Mouse (Mus musculus) liver, adult 2 months (tissue): ENCODE results near the gene Moap1. TPM values are rescaled to one million over a fixed set of nuclear protein-coding genes. Genes with fewer than 3 reads are reported as not detected.

Experiments
- DNase-seq: peaks from one replicate; pipeline ENCODE4 v3.0.0-alpha.2; 2011; ENCODE audit warnings: low read depth, low spot score; ENCODE audit errors: extremely low read depth
- H3K27ac ChIP-seq: fragments of 200-500 bp; replicated peaks from 2 replicates; pipeline ENCODE4 v1.5.1; 2012; ENCODE audit warnings: low read depth, mild to moderate bottlenecking, control low read depth, inconsistent platforms, low read length; ENCODE audit not compliant: insufficient read depth
- H3K27me3 ChIP-seq: fragments of 200-500 bp; 2 replicates; pipeline ENCODE4 v1.6.1; 2012; ENCODE audit warnings: mild to moderate bottlenecking, moderate library complexity, low read length, inconsistent platforms; ENCODE audit not compliant: control insufficient read depth, insufficient read depth
- H3K36me3 ChIP-seq: fragments of 200-500 bp; 2 replicates; pipeline ENCODE4 v1.6.1; 2012; ENCODE audit warnings: low read length, inconsistent platforms; ENCODE audit not compliant: control insufficient read depth, insufficient read depth
- H3K4me1 ChIP-seq: fragments of 200-500 bp; 2 replicates; pipeline ENCODE4 v1.6.1; 2011; ENCODE audit warnings: low read length; ENCODE audit not compliant: control insufficient read depth, insufficient read depth
- H3K4me3 ChIP-seq: fragments of 200-500 bp; 2 replicates; pipeline ENCODE4 v1.5.1; 2011; ENCODE audit warnings: low read depth, mild to moderate bottlenecking, control low read depth, low read length, moderate library complexity; ENCODE audit not compliant: insufficient read depth
- H3K79me2 ChIP-seq: fragments of 200-500 bp; 2 replicates; pipeline ENCODE4 v1.6.1; 2012; ENCODE audit warnings: inconsistent platforms, mild to moderate bottlenecking, low read length, moderate library complexity; ENCODE audit not compliant: control insufficient read depth, insufficient read depth
- H3K9ac ChIP-seq: fragments of 200-500 bp; 2 replicates; pipeline ENCODE4 v1.6.1; 2012; ENCODE audit warnings: low read depth, mild to moderate bottlenecking, control low read depth, inconsistent platforms, low read length
- CTCF ChIP-seq: fragments of 200-500 bp; IDR thresholded peaks from 2 replicates; pipeline ENCODE4 v1.5.1; 2011; ENCODE audit warnings: low read depth, low read length, control low read depth
- POLR2A ChIP-seq: fragments of 200-500 bp; IDR thresholded peaks from 2 replicates; pipeline ENCODE4 v1.6.1; 2011; ENCODE audit warnings: low read length, control low read depth; ENCODE audit not compliant: insufficient read depth; ENCODE audit errors: extremely low read depth
- WGBS: fragments of 180-500 bp; shearing (Covaris S2); methylation state at CpG from one replicate; pipeline ENCODE4 v1.1.7; 2018; 5-methylcytosine and 5-hydroxymethylcytosine counted together
- polyA plus RNA-seq: library from polyadenylated mRNA; depleted of rRNA; stranded (reverse); fragments of >200 nt; gene quantifications from 2 replicates; pipeline ENCODE4 v1.2.3, GENCODE M21; 2012
- total RNA-seq: library from RNA; depleted of rRNA; stranded (reverse); fragments of >200 nt; gene quantifications from 2 replicates; pipeline ENCODE4 v1.2.3, GENCODE M21; 2014

Gene Moap1
- total and polyA plus RNA-seq, 2 experiments, result 0.15 to 1.0 TPM

DNA sequence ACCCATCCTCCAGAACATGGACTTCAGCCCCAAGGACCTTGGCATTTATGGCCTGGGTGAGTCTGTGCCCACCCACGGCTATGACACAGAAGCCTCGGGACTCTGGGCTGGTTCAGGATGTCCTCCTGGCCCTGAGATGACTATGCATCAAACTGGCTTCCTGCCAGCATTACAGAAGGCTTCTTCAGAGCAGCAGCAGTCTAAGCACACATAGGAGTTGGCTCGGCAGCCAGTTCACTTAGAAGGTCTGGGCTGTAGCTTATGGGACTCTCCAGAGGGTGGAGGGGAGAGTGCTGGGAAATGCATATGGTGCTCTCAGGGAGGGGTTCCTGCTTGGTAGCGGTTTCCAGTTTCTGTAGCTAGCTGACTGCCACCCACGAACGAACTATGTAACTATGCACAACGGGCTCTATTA is 17.7 kb downstream of the Moap1 start:
- TF ChIP-seq POLR2A (no peak), CTCF (no peak)
- WGBS, result 72% methylated on average over 7 of the region's 7 CpGs

GRCm38 (mm10) chr12:102725146-102725545 is 18.3 kb downstream of the Moap1 start:
- H3K79me2 ChIP-seq, result no peaks in the 10 kb centered on the region
- TF ChIP-seq POLR2A (no peak), CTCF (no peak)
- no peak for DNase-seq
- H3K4me1 ChIP-seq, result no peaks in the 10 kb centered on the region
- H3K4me3 ChIP-seq, result no peak overlapping the region
- no peak overlapping the region for H3K27ac ChIP-seq
- H3K36me3 ChIP-seq, result no peaks in the 10 kb centered on the region
- 90% methylated on average over 6 of the region's 6 CpGs for WGBS
- no peak overlapping the region for H3K9ac ChIP-seq
- no peaks in the 10 kb centered on the region for H3K27me3 ChIP-seq

More for the DNA sequence above, 17.7 kb downstream of the Moap1 start:
- H3K9ac ChIP-seq, result no peak overlapping the region
- H3K4me3 ChIP-seq, result no peak overlapping the region
- no peaks in the 10 kb centered on the region for H3K36me3 ChIP-seq
- no peaks in the 10 kb centered on the region for H3K4me1 ChIP-seq
- no peak overlapping the region for H3K27ac ChIP-seq
- H3K79me2 ChIP-seq, result no peaks in the 10 kb centered on the region
- H3K27me3 ChIP-seq, result no peaks in the 10 kb centered on the region
- DNase-seq, result no peak

DNA sequence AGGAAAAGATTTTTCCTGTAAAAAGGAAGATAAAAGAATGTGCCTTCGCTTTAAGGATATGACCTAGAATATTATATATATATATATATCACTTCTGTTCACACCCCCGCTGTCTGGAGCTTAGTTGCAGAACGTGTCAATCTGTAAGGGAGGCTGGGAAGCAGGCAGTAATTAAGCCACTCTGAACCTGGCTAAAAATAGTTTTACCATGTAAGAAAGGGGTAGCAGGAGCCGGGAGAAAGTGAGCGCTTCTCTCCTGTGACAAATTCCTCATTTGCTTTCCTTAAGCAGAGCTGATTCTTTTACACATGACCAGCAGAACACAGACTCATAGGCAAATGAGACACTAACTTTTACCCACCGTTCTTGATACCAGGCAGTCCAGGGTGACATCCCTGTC is 19.6 kb downstream of the Moap1 start:
- no peaks in the 10 kb centered on the region for H3K79me2 ChIP-seq
- H3K27me3 ChIP-seq, result no peaks in the 10 kb centered on the region
- DNase-seq, result no peak
- WGBS, result 80% methylated on average over 6 of the region's 6 CpGs
- no peaks in the 10 kb centered on the region for H3K4me1 ChIP-seq
- no peak overlapping the region for H3K27ac ChIP-seq
- no peak overlapping the region for H3K9ac ChIP-seq
- H3K36me3 ChIP-seq, result no peaks in the 10 kb centered on the region
- TF ChIP-seq POLR2A (no peak), CTCF (no peak)
- no peak overlapping the region for H3K4me3 ChIP-seq

DNA sequence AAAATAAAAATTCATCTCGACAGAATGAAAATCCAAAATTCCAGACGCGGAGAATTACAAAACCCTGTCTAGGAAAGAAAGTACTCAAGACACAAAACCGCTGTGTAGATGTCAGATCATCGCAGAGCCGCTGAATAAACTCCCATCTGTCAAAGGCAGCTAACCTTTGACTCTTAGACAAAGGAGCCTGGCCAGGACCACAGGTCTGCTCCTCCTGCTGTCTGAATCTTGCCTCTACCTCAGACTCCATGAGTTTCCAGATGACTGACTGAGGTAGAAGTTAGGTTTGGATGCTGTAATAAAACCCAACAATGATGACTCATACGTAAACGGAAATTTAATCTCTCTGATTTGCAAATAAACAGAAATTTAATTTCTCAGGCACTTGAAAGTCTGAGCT is 20.5 kb downstream of the Moap1 start:
- Histone ChIP-seq H3K27ac (no peak overlapping the region), H3K9ac (no peak overlapping the region), H3K79me2 (no peaks in the 10 kb centered on the region), H3K4me1 (no peaks in the 10 kb centered on the region), H3K36me3 (no peaks in the 10 kb centered on the region), H3K27me3 (no peaks in the 10 kb centered on the region), H3K4me3 (no peak overlapping the region)
- 79% methylated on average over 8 of the region's 8 CpGs for WGBS
- DNase-seq, result no peak
- TF ChIP-seq POLR2A, result no peak
- TF ChIP-seq CTCF, result no peak

- no peak for TF ChIP-seq CTCF
- TF ChIP-seq POLR2A, result no peak
- no peak overlapping the region for H3K9ac ChIP-seq
- H3K36me3 ChIP-seq, result no peaks in the 10 kb centered on the region
- no peak for DNase-seq
- no peak overlapping the region for H3K27ac ChIP-seq
- H3K79me2 ChIP-seq, result no peaks in the 10 kb centered on the region
- 80% methylated on average over 11 of the region's 11 CpGs for WGBS
- no peaks in the 10 kb centered on the region for H3K4me1 ChIP-seq
- H3K27me3 ChIP-seq, result no peaks in the 10 kb centered on the region
- H3K4me3 ChIP-seq, result no peak overlapping the region
Observed at GRCm38 (mm10) chr12:102722451-102722850, 21.0 kb downstream of the Moap1 start.

DNA sequence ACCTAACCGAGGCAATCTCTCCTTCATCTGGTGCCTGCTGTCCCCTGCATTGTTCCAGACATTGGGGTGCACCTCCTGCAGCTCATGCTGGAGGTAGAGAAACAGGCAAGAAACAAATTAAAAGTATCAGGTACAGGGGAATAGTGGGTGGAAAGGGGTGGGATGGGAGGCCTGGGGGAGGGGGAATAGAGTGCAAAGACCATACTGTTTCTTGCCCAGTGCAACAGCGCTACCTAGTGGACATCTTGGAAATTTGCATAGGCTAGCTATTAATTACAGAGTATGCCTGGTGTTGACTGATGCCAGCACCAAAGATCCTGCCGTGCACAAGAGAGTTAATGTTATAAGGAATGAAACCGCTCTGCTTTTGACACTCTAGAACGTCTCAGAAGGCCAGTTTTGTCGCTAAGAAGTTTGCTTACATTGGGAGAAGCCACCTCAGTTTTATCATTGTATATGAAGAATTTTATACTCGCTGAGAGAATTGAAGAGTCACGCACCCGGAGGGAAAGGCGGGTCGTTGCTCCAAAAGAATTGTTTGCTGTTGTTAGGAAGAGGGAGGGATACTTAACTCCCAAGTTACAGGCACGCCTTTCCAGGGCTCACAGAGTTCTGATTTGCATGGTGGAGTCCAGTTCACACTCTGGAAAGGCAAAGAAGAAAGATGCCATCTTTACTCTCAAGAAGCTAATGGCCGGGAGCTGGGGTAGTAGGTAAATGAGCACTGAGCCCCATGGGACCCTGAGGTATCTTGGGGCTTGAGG is 23.7 kb downstream of the Moap1 start:
- 33% methylated on average over 13 of the region's 13 CpGs for WGBS
- H3K27ac ChIP-seq, result no peak overlapping the region
- no peak overlapping the region for H3K4me3 ChIP-seq
- no peaks in the 10 kb centered on the region for H3K4me1 ChIP-seq
- TF ChIP-seq POLR2A (no peak), CTCF (peak; percentile 69)
- DNase-seq, result no peak
- H3K27me3 ChIP-seq, result no peaks in the 10 kb centered on the region
- no peaks in the 10 kb centered on the region for H3K79me2 ChIP-seq
- H3K36me3 ChIP-seq, result no peaks in the 10 kb centered on the region
- no peak overlapping the region for H3K9ac ChIP-seq
